Mouse (Mus musculus) heart, embryonic 12.5 days (tissue): ENCODE data around the gene Lpin2. TPM values are rescaled to one million over a fixed set of nuclear protein-coding genes. Genes with fewer than 3 reads are reported as not detected.

Experiments
- ATAC-seq: fragments of 200-750 bp; cut with Nextera tagmentation; 2 replicates; pipeline ENCODE4 v1.8.0; 2017; ENCODE audit warnings: moderate TSS enrichment, moderate library complexity; ENCODE audit not compliant: insufficient number of reproducible peaks, low FRiP score
- H3K27ac ChIP-seq: fragments of 300-500 bp; sonication (generic); 2 replicates; pipeline ENCODE4 v1.5.1; 2016; ENCODE audit warnings: mild to moderate bottlenecking, moderate library complexity; ENCODE audit not compliant: poor library complexity, severe bottlenecking
- H3K27me3 ChIP-seq: fragments of 300-500 bp; sonication (generic); replicated peaks from 2 replicates; pipeline ENCODE4 v1.6.1; 2016; ENCODE audit warnings: mild to moderate bottlenecking, moderate library complexity
- H3K36me3 ChIP-seq: fragments of 300-500 bp; sonication (generic); 2 replicates; pipeline ENCODE4 v1.6.1; 2016; ENCODE audit warnings: mild to moderate bottlenecking, moderate library complexity
- H3K4me1 ChIP-seq: fragments of 300-500 bp; sonication (generic); replicated peaks from 2 replicates; pipeline ENCODE4 v1.6.1; 2016; ENCODE audit warnings: mild to moderate bottlenecking
- H3K4me2 ChIP-seq: fragments of 300-500 bp; sonication (generic); 2 replicates; pipeline ENCODE4 v1.6.1; 2016; ENCODE audit warnings: mild to moderate bottlenecking, moderate library complexity
- H3K4me3 ChIP-seq: fragments of 300-500 bp; sonication (generic); 2 replicates; pipeline ENCODE4 v1.5.1; 2016; ENCODE audit warnings: mild to moderate bottlenecking
- H3K9ac ChIP-seq: fragments of 300-500 bp; sonication (generic); 2 replicates; pipeline ENCODE4 v1.6.1; 2016; ENCODE audit warnings: mild to moderate bottlenecking, moderate library complexity
- H3K9me3 ChIP-seq: fragments of 300-500 bp; sonication (generic); replicated peaks from 2 replicates; pipeline ENCODE4 v1.6.1; 2016; ENCODE audit warnings: mild to moderate bottlenecking, moderate library complexity
- WGBS: fragments of 180-500 bp; shearing (Covaris S2); methylation state at CpG from one replicate; pipeline ENCODE4 v1.1.7; 2016; 5-methylcytosine and 5-hydroxymethylcytosine counted together
- polyA plus RNA-seq: library from polyadenylated mRNA; unstranded; fragments of >200 nt; fragmentation: Nextera tagmentation; extraction: Ambion mirVana; gene quantifications from 2 replicates; pipeline ENCODE4 v1.2.1, GENCODE M21; 2016

Lpin2 gene
- polyA plus RNA-seq, 1 experiment from 2014 or later, result 23.8 TPM

- Histone ChIP-seq H3K9ac (no peak overlapping the region), H3K9me3 (0 out of 2 replicates have a peak, but pooled peaks cover 2% of the 10 kb centered on the region), H3K27ac (no peak overlapping the region), H3K4me2 (no peak overlapping the region), H3K4me3 (no peak overlapping the region), H3K27me3 (no peaks in the 10 kb centered on the region), H3K36me3 (no peaks in the 10 kb centered on the region), H3K4me1 (peaks cover 46% of the 10 kb centered on the region)
- ATAC-seq, result no peak
- WGBS, result 92% methylated on average over 2 of the region's 2 CpGs
Observed at GRCm38 (mm10) chr17:71191063-71191462, 8.7 kb downstream of the Lpin2 start.

DNA sequence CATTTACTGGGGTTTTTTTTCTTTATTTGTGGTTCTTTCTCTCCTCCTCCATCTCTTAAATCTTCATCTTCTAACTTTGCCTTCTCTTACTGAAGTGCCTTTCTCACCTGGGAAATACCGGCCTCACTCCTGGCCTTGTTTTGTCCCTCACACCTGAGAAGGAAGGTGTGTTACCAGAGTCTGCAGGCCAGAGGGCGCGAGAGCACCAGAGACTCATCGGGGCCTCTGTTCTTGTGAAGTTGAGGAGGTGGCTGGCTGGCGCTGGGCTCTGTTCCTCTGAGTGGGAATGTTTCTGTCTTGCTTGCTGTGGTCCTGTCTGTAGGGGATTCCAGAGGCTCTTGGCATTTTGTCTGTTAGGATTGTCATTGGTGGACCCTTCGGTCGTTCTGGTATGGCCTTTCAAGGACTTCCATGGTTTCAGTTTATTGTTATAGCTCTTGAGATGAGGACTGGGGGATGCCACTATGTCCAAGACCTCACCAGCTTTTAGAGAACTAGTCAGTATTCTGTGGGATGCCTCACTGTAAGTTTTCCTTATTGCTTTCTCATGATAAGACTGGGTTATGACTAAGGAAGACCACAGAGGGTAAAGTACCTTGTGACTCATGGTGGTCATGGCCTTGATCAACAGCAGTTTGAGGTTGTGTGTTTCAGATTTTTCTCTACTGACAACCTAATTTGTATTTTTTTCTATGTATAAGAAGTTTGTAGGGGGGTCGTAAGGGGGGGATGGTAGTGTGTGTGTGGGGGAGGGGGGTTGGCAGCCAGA, 9.5 kb downstream of the Lpin2 start:
- ATAC-seq, result no peak
- 73% methylated on average over 8 of the region's 8 CpGs for WGBS

GRCm38 (mm10) chr17:71193019-71193418, 10.7 kb downstream of the Lpin2 start:
- Histone ChIP-seq H3K9ac (no peak overlapping the region), H3K9me3 (0 out of 2 replicates have a peak, but pooled peaks cover 2% of the 10 kb centered on the region), H3K4me1 (peaks cover 33% of the 10 kb centered on the region), H3K36me3 (0 out of 2 replicates have a peak, but pooled peaks cover 3% of the 10 kb centered on the region), H3K4me3 (no peak overlapping the region), H3K27me3 (no peaks in the 10 kb centered on the region), H3K4me2 (no peak overlapping the region), H3K27ac (no peak overlapping the region)
- no peak for ATAC-seq
- WGBS, result 92% methylated on average over 1 of the region's 1 CpGs

More for the DNA sequence above, 9.5 kb downstream of the Lpin2 start:
- H3K4me2 ChIP-seq, result no peak overlapping the region
- peaks cover 39% of the 10 kb centered on the region for H3K4me1 ChIP-seq
- H3K27me3 ChIP-seq, result no peaks in the 10 kb centered on the region
- 0 out of 2 replicates have a peak, but pooled peaks cover 2% of the 10 kb centered on the region for H3K9me3 ChIP-seq
- no peaks in the 10 kb centered on the region for H3K36me3 ChIP-seq
- no peak overlapping the region for H3K27ac ChIP-seq
- H3K4me3 ChIP-seq, result no peak overlapping the region
- no peak overlapping the region for H3K9ac ChIP-seq

DNA sequence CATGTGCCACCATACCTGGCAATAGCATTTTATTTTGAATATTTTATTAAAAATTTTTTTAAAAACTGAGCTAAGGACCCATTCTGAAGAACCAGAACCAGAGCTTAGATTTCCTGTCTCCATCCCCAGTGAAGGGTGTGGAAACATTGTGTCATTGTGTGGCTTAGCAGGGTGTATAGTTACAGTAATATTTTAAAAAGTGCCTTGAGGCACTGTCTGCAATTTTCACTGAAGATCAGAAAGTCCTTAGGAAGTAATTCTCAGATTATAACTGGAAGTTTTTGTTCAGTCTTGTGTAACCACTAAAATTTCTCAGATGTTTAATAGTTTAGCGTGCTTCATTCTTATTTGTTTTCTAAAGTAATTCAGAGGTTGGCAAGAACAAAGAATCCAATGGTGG, 11.1 kb downstream of the Lpin2 start:
- H3K9ac ChIP-seq, result no peak overlapping the region
- 0 out of 2 replicates have a peak, but pooled peaks cover 2% of the 10 kb centered on the region for H3K9me3 ChIP-seq
- no peaks in the 10 kb centered on the region for H3K27me3 ChIP-seq
- H3K4me2 ChIP-seq, result no peak overlapping the region
- peaks cover 33% of the 10 kb centered on the region for H3K4me1 ChIP-seq
- no peak overlapping the region for H3K4me3 ChIP-seq
- WGBS, result 95% methylated on average over 1 of the region's 1 CpGs
- no peak for ATAC-seq
- H3K36me3 ChIP-seq, result 0 out of 2 replicates have a peak, but pooled peaks cover 4% of the 10 kb centered on the region
- no peak overlapping the region for H3K27ac ChIP-seq

- peaks cover 27% of the 10 kb centered on the region for H3K4me1 ChIP-seq
- no peak overlapping the region for H3K27ac ChIP-seq
- H3K9me3 ChIP-seq, result 0 out of 2 replicates have a peak, but pooled peaks cover 2% of the 10 kb centered on the region
- WGBS, result 54% methylated on average over 3 of the region's 3 CpGs
- H3K4me3 ChIP-seq, result no peak overlapping the region
- ATAC-seq, result no peak
- peak overlapping the region; percentile 58 for H3K4me2 ChIP-seq
- 0 out of 2 replicates have a peak, but pooled peaks cover 4% of the 10 kb centered on the region for H3K36me3 ChIP-seq
- H3K9ac ChIP-seq, result no peak overlapping the region
- H3K27me3 ChIP-seq, result no peaks in the 10 kb centered on the region
Observed at GRCm38 (mm10) chr17:71194906-71195632, 12.7 kb downstream of the Lpin2 start.

- ATAC-seq, result peak; percentile 40; the same call in 1 of the 2 replicates
- Histone ChIP-seq H3K27ac (no peak overlapping the region), H3K4me1 (peaks cover 23% of the 10 kb centered on the region), H3K36me3 (0 out of 2 replicates have a peak, but pooled peaks cover 4% of the 10 kb centered on the region), H3K4me2 (peak overlapping the region; percentile 58), H3K9me3 (0 out of 2 replicates have a peak, but pooled peaks cover 2% of the 10 kb centered on the region), H3K27me3 (no peaks in the 10 kb centered on the region), H3K4me3 (peak overlapping the region; percentile 12), H3K9ac (no peak overlapping the region; the same call in 1 of the 2 replicates)
- 31% methylated on average over 10 of the region's 10 CpGs for WGBS
Observed at GRCm38 (mm10) chr17:71195633-71196391, 13.5 kb downstream of the Lpin2 start.

DNA sequence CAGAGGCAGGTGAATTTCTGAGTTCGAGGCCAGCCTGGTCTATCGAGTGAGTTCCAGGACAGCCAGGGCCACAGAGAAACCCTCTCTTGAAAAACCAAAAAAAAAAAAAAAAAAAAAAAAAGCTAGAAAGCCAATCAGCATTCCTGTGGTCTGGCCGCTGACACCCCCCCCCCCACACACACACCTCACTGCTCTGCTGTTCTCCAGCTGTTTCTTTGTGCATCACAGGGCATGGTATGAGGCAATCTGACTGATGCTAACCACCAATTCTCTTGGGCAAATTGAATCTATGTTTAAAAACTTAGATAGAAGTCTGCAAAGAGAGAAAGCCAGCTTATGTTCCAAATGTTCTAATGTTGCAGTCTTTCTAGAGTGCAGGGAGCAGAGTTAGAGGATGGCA, 14.1 kb downstream of the Lpin2 start:
- 66% methylated on average over 3 of the region's 3 CpGs for WGBS

GRCm38 (mm10) chr17:71199346-71199745, 17.0 kb downstream of the Lpin2 start:
- 76% methylated on average over 3 of the region's 3 CpGs for WGBS
- Histone ChIP-seq H3K4me2 (no peak overlapping the region), H3K9me3 (no peaks in the 10 kb centered on the region), H3K9ac (no peak overlapping the region), H3K27me3 (no peaks in the 10 kb centered on the region), H3K27ac (no peak overlapping the region), H3K36me3 (0 out of 2 replicates have a peak, but pooled peaks cover 4% of the 10 kb centered on the region), H3K4me1 (peaks cover 28% of the 10 kb centered on the region), H3K4me3 (no peak overlapping the region)
- no peak for ATAC-seq

More for the DNA sequence above, 14.1 kb downstream of the Lpin2 start:
- 0 out of 2 replicates have a peak, but pooled peaks cover 4% of the 10 kb centered on the region for H3K36me3 ChIP-seq
- H3K27me3 ChIP-seq, result no peaks in the 10 kb centered on the region
- no peak for ATAC-seq
- no peak overlapping the region for H3K27ac ChIP-seq
- 0 out of 2 replicates have a peak, but pooled peaks cover 2% of the 10 kb centered on the region for H3K9me3 ChIP-seq
- H3K9ac ChIP-seq, result no peak overlapping the region
- H3K4me1 ChIP-seq, result peaks cover 21% of the 10 kb centered on the region
- no peak overlapping the region for H3K4me2 ChIP-seq
- no peak overlapping the region for H3K4me3 ChIP-seq

GRCm38 (mm10) chr17:71202136-71202535, 19.8 kb downstream of the Lpin2 start:
- Histone ChIP-seq H3K9me3 (no peaks in the 10 kb centered on the region), H3K36me3 (0 out of 2 replicates have a peak, but pooled peaks cover 4% of the 10 kb centered on the region), H3K27ac (no peak overlapping the region), H3K4me1 (peaks cover 25% of the 10 kb centered on the region), H3K9ac (no peak overlapping the region), H3K27me3 (no peaks in the 10 kb centered on the region), H3K4me2 (no peak overlapping the region), H3K4me3 (no peak overlapping the region)
- WGBS, result 89% methylated on average over 4 of the region's 4 CpGs
- ATAC-seq, result no peak

DNA sequence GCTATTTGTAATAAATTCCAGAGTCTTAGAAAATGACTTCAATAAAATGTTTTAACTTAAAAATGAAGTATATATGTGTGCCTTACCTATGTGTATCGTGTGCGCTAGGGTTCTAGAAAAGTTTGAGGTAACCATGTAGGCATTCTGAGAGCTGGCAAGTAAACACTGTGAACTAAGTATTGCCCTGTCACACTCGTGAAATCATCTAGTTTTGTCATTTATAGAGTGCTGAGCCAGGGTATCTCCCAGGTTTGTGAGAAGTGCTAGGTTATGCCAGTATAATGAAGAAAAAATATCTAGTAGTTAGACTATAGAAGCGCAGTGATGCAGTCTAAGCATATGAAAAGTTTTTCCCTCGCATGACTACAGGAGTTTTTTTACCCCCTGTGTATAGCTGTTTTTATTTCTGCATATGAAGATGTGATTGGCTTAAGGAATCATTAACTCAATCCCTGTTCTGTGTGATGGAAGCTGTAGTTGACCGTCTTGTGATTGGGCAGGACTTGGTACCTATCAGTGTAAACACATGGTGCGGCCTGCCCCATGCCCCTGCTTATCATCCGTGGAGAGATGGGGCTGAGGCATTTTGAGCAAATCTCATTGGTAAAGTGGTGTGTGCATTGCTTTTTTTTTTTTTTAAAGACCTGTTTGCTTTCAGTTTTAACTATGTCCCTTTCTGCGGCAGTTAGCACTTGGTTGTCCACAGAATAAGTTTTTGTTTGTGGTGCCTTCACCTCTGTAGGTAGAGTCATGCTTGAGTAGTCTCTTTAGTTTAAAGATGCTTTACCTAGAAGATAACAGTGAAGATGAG, 21.8 kb downstream of the Lpin2 start:
- 0 out of 2 replicates have a peak overlapping the region, but pooled peaks have one; percentile 9 for H3K4me3 ChIP-seq
- peaks cover 6% of the 10 kb centered on the region; the same call in 1 of the 2 replicates for H3K36me3 ChIP-seq
- no peak overlapping the region for H3K4me2 ChIP-seq
- ATAC-seq, result peak; percentile 86
- no peak overlapping the region for H3K27ac ChIP-seq
- peaks cover 25% of the 10 kb centered on the region for H3K4me1 ChIP-seq
- no peaks in the 10 kb centered on the region; the same call in 1 of the 2 replicates for H3K9me3 ChIP-seq
- WGBS, result 79% methylated on average over 9 of the region's 9 CpGs
- H3K27me3 ChIP-seq, result no peaks in the 10 kb centered on the region
- no peak overlapping the region for H3K9ac ChIP-seq
